Mouse (Mus musculus) midbrain, embryonic 12.5 days (tissue): ENCODE data around the gene Hmgcll1. TPM values are rescaled to one million over a fixed set of nuclear protein-coding genes. Genes with fewer than 3 reads are reported as not detected.

Experiments
- ATAC-seq: fragments of 200-750 bp; cut with Nextera tagmentation; 2 replicates; pipeline ENCODE4 v1.8.0; 2017; ENCODE audit warnings: low read depth, moderate TSS enrichment, moderate library complexity; ENCODE audit not compliant: low FRiP score
- H3K27ac ChIP-seq: fragments of 300-500 bp; sonication (generic); replicated peaks from 2 replicates; pipeline ENCODE4 v1.5.1; 2016; ENCODE audit warnings: mild to moderate bottlenecking
- H3K27me3 ChIP-seq: fragments of 300-500 bp; sonication (generic); 2 replicates; pipeline ENCODE4 v1.6.1; 2016; ENCODE audit warnings: mild to moderate bottlenecking
- H3K36me3 ChIP-seq: fragments of 300-500 bp; sonication (generic); 2 replicates; pipeline ENCODE4 v1.6.1; 2016
- H3K4me1 ChIP-seq: fragments of 300-500 bp; sonication (generic); 2 replicates; pipeline ENCODE4 v1.6.1; 2016
- H3K4me2 ChIP-seq: fragments of 300-500 bp; sonication (generic); replicated peaks from 2 replicates; pipeline ENCODE4 v1.6.1; 2016; ENCODE audit warnings: mild to moderate bottlenecking, moderate library complexity
- H3K4me3 ChIP-seq: fragments of 300-500 bp; sonication (generic); 2 replicates; pipeline ENCODE4 v1.5.1; 2016; ENCODE audit warnings: mild to moderate bottlenecking
- H3K9ac ChIP-seq: fragments of 300-500 bp; sonication (generic); replicated peaks from 2 replicates; pipeline ENCODE4 v1.6.1; 2016; ENCODE audit warnings: mild to moderate bottlenecking, moderate library complexity
- H3K9me3 ChIP-seq: fragments of 300-500 bp; sonication (generic); 2 replicates; pipeline ENCODE4 v1.6.1; 2016; ENCODE audit warnings: mild to moderate bottlenecking
- WGBS: fragments of 180-500 bp; shearing (Covaris S2); methylation state at CpG from one replicate; pipeline ENCODE4 v1.1.7; 2016; 5-methylcytosine and 5-hydroxymethylcytosine counted together
- polyA plus RNA-seq: library from polyadenylated mRNA; unstranded; fragments of >200 nt; fragmentation: Nextera tagmentation; extraction: Ambion mirVana; gene quantifications from 2 replicates; pipeline ENCODE4 v1.2.1, GENCODE M21; 2016

Gene Hmgcll1
- polyA plus RNA-seq, 1 experiment from 2014 or later: 15.4 TPM

GRCm38 (mm10) chr9:76172686-76173295 is 158.1 kb downstream of the Hmgcll1 start:
- no peaks in the 10 kb centered on the region for H3K27me3 ChIP-seq
- H3K4me1 ChIP-seq: no peaks in the 10 kb centered on the region
- no peak overlapping the region for H3K4me2 ChIP-seq
- no peak overlapping the region for H3K4me3 ChIP-seq
- 85% methylated on average over 5 of the region's 5 CpGs for WGBS
- ATAC-seq: no peak
- H3K9me3 ChIP-seq: no peaks in the 10 kb centered on the region
- H3K27ac ChIP-seq: no peak overlapping the region
- no peak overlapping the region for H3K9ac ChIP-seq
- no peaks in the 10 kb centered on the region for H3K36me3 ChIP-seq

GRCm38 (mm10) chr9:76179221-76179620 is 164.6 kb downstream of the Hmgcll1 start:
- H3K4me3 ChIP-seq: no peak overlapping the region
- H3K9me3 ChIP-seq: no peaks in the 10 kb centered on the region
- no peak overlapping the region for H3K9ac ChIP-seq
- no peak overlapping the region for H3K27ac ChIP-seq
- H3K36me3 ChIP-seq: no peaks in the 10 kb centered on the region
- H3K4me1 ChIP-seq: no peaks in the 10 kb centered on the region
- ATAC-seq: no peak
- no peaks in the 10 kb centered on the region for H3K27me3 ChIP-seq
- H3K4me2 ChIP-seq: no peak overlapping the region

Other genes starting within 250 kb of the Hmgcll1 start
- gene Bmp5, start 239.5 kb upstream of the Hmgcll1 start, polyA plus RNA-seq: 3.5 and 4.0 TPM in 2 replicates
- not detected in 2 replicates for gene Gfral, start 198.8 kb downstream of the Hmgcll1 start, polyA plus RNA-seq